Comparison of ENCODE assay signal across 12 mouse cellular contexts in the genomic region with DNA sequence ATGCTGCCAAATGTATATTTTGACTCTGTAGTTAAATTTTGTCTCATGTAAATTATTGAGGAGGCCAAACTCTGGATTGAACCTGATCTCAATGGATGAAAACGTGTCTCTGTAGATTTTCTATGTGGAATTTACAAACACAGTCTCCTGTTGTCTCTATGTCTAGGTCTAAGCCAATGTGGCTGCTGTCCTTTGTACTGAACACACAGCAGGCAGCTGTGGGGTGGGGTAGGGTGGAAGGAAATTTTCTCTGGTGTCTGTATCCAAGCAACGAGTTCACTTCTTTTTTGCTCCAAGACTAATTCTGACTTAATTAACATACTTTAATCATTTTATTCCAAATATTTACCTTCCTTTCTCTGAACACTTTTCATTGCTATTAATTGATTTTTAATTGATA.
DNase-seq lines count a peak whose midpoint lies in the region; ATAC-seq and TF ChIP-seq lines count a peak whose summit lies in the region.
"Had no signal": no experiment of that assay in that cellular context is flagged by ENCODE, and none has a peak within 500 bp of the region (broad histone marks: within the 10 kb centered on the region; RNA-seq: fewer than 3 reads in every experiment).

No protein-coding gene starts in this region.

- H3K9me3 ChIP-seq in hindbrain, embryonic 10.5 days, result no peaks in the 10 kb centered on the region
- H3K9me3 ChIP-seq in hindbrain, embryonic 14.5 days (ENCODE audit: control insufficient read depth, low read length), result no peaks in the 10 kb centered on the region
- no peaks in the 10 kb centered on the region for H3K9me3 ChIP-seq in forebrain, embryonic 13.5 days (replicated peaks)
- no peaks in the 10 kb centered on the region for H3K9me3 ChIP-seq in midbrain, embryonic 13.5 days
- H3K9me3 ChIP-seq: hindbrain, embryonic 15.5 days; lung, embryonic 15.5 days had no signal

- 31% methylated on average over 2 of the region's 2 CpGs for WGBS in hindbrain, embryonic 10.5 days
- WGBS in hindbrain, embryonic 14.5 days, result 14% methylated on average over 2 of the region's 2 CpGs
- WGBS in forebrain, embryonic 13.5 days, result 10% methylated on average over 2 of the region's 2 CpGs
- WGBS in midbrain, embryonic 13.5 days, result 10% methylated on average over 2 of the region's 2 CpGs

- no peak for TF ChIP-seq CTCF in left cerebral cortex, adult 2 months (IDR thresholded peaks at IDR 0.05)

- intact Hi-C loops in left cerebral cortex, adult 2 months (cut with DNase I), result no loop called here

- H3K9ac ChIP-seq in hindbrain, embryonic 14.5 days, result no peak overlapping the region
- H3K9ac ChIP-seq in forebrain, embryonic 13.5 days, result no peak overlapping the region
- H3K9ac ChIP-seq in midbrain, embryonic 13.5 days (replicated peaks), result no peak overlapping the region
- H3K9ac ChIP-seq: hindbrain, embryonic 15.5 days; lung, embryonic 15.5 days had no signal

- no peak; the same call in 1 of the 2 replicates for ATAC-seq in hindbrain, embryonic 14.5 days (ENCODE audit: low FRiP score)
- ATAC-seq in forebrain, embryonic 13.5 days, result peak; percentile 79
- peak; percentile 89 for ATAC-seq in midbrain, embryonic 13.5 days
- no peak for ATAC-seq in megakaryocyte-erythroid progenitor cell, adult 5-6 weeks (replicated peaks; ENCODE audit: low FRiP score, low TSS enrichment, poor library complexity, severe bottlenecking)
- no peak for ATAC-seq in megakaryocyte, adult 5-6 weeks (ENCODE audit: poor library complexity, severe bottlenecking)

- peaks cover 12% of the 10 kb centered on the region for H3K4me1 ChIP-seq in hindbrain, embryonic 10.5 days (replicated peaks)
- H3K4me1 ChIP-seq in hindbrain, embryonic 14.5 days (replicated peaks; ENCODE audit: control insufficient read depth, insufficient read depth, low read length), result peaks cover 10% of the 10 kb centered on the region; the same call in 1 of the 2 replicates
- H3K4me1 ChIP-seq in forebrain, embryonic 13.5 days, result peaks cover 11% of the 10 kb centered on the region
- peaks cover 11% of the 10 kb centered on the region for H3K4me1 ChIP-seq in midbrain, embryonic 13.5 days (replicated peaks)
- H3K4me1 ChIP-seq: lung, embryonic 15.5 days had no signal

- no peak overlapping the region for H3K27ac ChIP-seq in hindbrain, embryonic 10.5 days
- no peak overlapping the region for H3K27ac ChIP-seq in hindbrain, embryonic 14.5 days
- no peak overlapping the region for H3K27ac ChIP-seq in forebrain, embryonic 13.5 days
- no peak overlapping the region for H3K27ac ChIP-seq in midbrain, embryonic 13.5 days
- no peak overlapping the region for H3K27ac ChIP-seq in left cerebral cortex, adult 2 months
- H3K27ac ChIP-seq: hindbrain, embryonic 15.5 days; lung, embryonic 15.5 days had no signal

- no peak overlapping the region for H3K4me2 ChIP-seq in hindbrain, embryonic 14.5 days (replicated peaks)
- H3K4me2 ChIP-seq in forebrain, embryonic 13.5 days, result no peak overlapping the region
- no peak overlapping the region for H3K4me2 ChIP-seq in midbrain, embryonic 13.5 days (replicated peaks)
- H3K4me2 ChIP-seq: hindbrain, embryonic 15.5 days; lung, embryonic 15.5 days had no signal

- H3K4me3 ChIP-seq in hindbrain, embryonic 10.5 days, result no peak overlapping the region
- H3K4me3 ChIP-seq in hindbrain, embryonic 14.5 days (replicated peaks; ENCODE audit: low read length), result no peak overlapping the region
- H3K4me3 ChIP-seq in forebrain, embryonic 13.5 days, result no peak overlapping the region
- H3K4me3 ChIP-seq in midbrain, embryonic 13.5 days (replicated peaks), result no peak overlapping the region
- H3K4me3 ChIP-seq in left cerebral cortex, adult 2 months, result no peak overlapping the region
- H3K4me3 ChIP-seq: hindbrain, embryonic 15.5 days; lung, embryonic 15.5 days had no signal

- no peaks in the 10 kb centered on the region for H3K36me3 ChIP-seq in hindbrain, embryonic 10.5 days
- no peaks in the 10 kb centered on the region for H3K36me3 ChIP-seq in hindbrain, embryonic 14.5 days (replicated peaks; ENCODE audit: control insufficient read depth, insufficient read depth)
- no peaks in the 10 kb centered on the region for H3K36me3 ChIP-seq in forebrain, embryonic 13.5 days (ENCODE audit: poor library complexity, severe bottlenecking)
- H3K36me3 ChIP-seq in midbrain, embryonic 13.5 days, result no peaks in the 10 kb centered on the region
- H3K36me3 ChIP-seq: hindbrain, embryonic 15.5 days; lung, embryonic 15.5 days had no signal

- peak; percentile 29 for DNase-seq in hindbrain, embryonic 10.5 days (ENCODE audit: low spot score)
- no peak for DNase-seq in hindbrain, embryonic 14.5 days (ENCODE audit: low spot score)
- peak; percentile 41 for DNase-seq in R1 (ENCODE audit: low read depth, low spot score)
- no peak for DNase-seq in left cerebral cortex, adult 2 months (ENCODE audit: extremely low spot score in 1 of 2, low spot score in 2 of 2)
- DNase-seq: adrenal gland, adult 2 months; right cerebral cortex, postnatal 4 days had no signal

- no peaks in the 10 kb centered on the region for H3K27me3 ChIP-seq in hindbrain, embryonic 10.5 days (ENCODE audit: insufficient read depth, poor library complexity, severe bottlenecking)
- no peaks in the 10 kb centered on the region for H3K27me3 ChIP-seq in hindbrain, embryonic 14.5 days (ENCODE audit: control insufficient read depth, insufficient read depth, low read length)
- H3K27me3 ChIP-seq in forebrain, embryonic 13.5 days, result peaks cover 22% of the 10 kb centered on the region
- no peaks in the 10 kb centered on the region for H3K27me3 ChIP-seq in midbrain, embryonic 13.5 days
- H3K27me3 ChIP-seq: hindbrain, embryonic 15.5 days; lung, embryonic 15.5 days had no signal

Comparison
In these comparisons a context has a peak if more than half of its experiments do, and no peak if none do; other contexts are left out.
1. DNase-seq: peak in hindbrain, embryonic 10.5 days (single experiment) and R1 (single experiment); none in hindbrain, embryonic 14.5 days (single experiment) and left cerebral cortex, adult 2 months (0 of 2).
2. ATAC-seq: peak in forebrain, embryonic 13.5 days (single experiment) and midbrain, embryonic 13.5 days (single experiment); none in hindbrain, embryonic 14.5 days (single experiment), megakaryocyte-erythroid progenitor cell, adult 5-6 weeks (single experiment) and megakaryocyte, adult 5-6 weeks (single experiment).